Mouse (Mus musculus) MEL (cell line): Measurements from ENCODE around the gene Vrk3. TPM values are rescaled to one million over a fixed set of nuclear protein-coding genes. Genes with fewer than 3 reads are reported as not detected.

Experiments
- DNase-seq: peaks from one replicate; pipeline ENCODE4 v3.0.0; 2011; ENCODE audit warnings: low read depth, low spot score
- H3K27ac ChIP-seq: 2 replicates; pipeline ENCODE4 v1.5.1; 2012; ENCODE audit warnings: low read depth, mild to moderate bottlenecking, control low read depth, low read length, moderate library complexity; ENCODE audit not compliant: control insufficient read depth
- H3K27me3 ChIP-seq, 2 experiments: fragments of 150-350 bp in 1 of 2; sonication (generic) in 1 of 2; 2 replicates each; pipeline ENCODE4 v1.6.1; 2012; ENCODE audit warnings: low read length in 2 of 2, mild to moderate bottlenecking in 2 of 2, improper control_type of control experiment in 1 of 2, moderate library complexity in 1 of 2; ENCODE audit not compliant: insufficient read depth in 2 of 2, control insufficient read depth in 1 of 2
- H3K36me3 ChIP-seq, 2 experiments: 2 replicates each; pipeline ENCODE4 v1.6.1; 2012 to 2014; ENCODE audit warnings: low read length in 2 of 2, improper control_type of control experiment in 1 of 2, inconsistent platforms in 1 of 2, mild to moderate bottlenecking in 1 of 2; ENCODE audit not compliant: insufficient read depth in 2 of 2, control insufficient read depth in 1 of 2
- H3K4me1 ChIP-seq, 2 experiments: fragments of 150-350 bp in 1 of 2; sonication (generic) in 1 of 2; 2 replicates each; pipeline ENCODE4 v1.6.1; 2012; ENCODE audit warnings: low read length in 2 of 2, improper control_type of control experiment in 1 of 2, mild to moderate bottlenecking in 1 of 2; ENCODE audit not compliant: insufficient read depth in 2 of 2, control insufficient read depth in 1 of 2
- H3K4me3 ChIP-seq, 2 experiments: fragments of 150-350 bp in 1 of 2; sonication (generic) in 1 of 2; 2 replicates each; pipeline ENCODE4 v1.5.1; 2012; ENCODE audit warnings: low read depth in 2 of 2, low read length in 2 of 2, mild to moderate bottlenecking in 2 of 2, moderate library complexity in 2 of 2, control low read depth in 1 of 2, improper control_type of control experiment in 1 of 2; ENCODE audit not compliant: control insufficient read depth in 1 of 2, insufficient read depth in 1 of 2
- H3K79me2 ChIP-seq: 2 replicates; pipeline ENCODE4 v1.6.1; 2012; ENCODE audit warnings: mild to moderate bottlenecking, low read length, moderate library complexity; ENCODE audit not compliant: control insufficient read depth, poor library complexity, insufficient read depth
- H3K9ac ChIP-seq: 2 replicates; pipeline ENCODE4 v1.6.1; 2012; ENCODE audit warnings: low read depth, mild to moderate bottlenecking, control low read depth, low read length, moderate library complexity; ENCODE audit not compliant: control insufficient read depth, poor library complexity, severe bottlenecking
- H3K9me3 ChIP-seq: fragments of 150-350 bp; sonication (generic); replicated peaks from 2 replicates; pipeline ENCODE4 v1.6.1; 2012; ENCODE audit warnings: mild to moderate bottlenecking, low read length, improper control_type of control experiment, moderate library complexity; ENCODE audit not compliant: insufficient read depth
- BHLHE40 ChIP-seq: IDR thresholded peaks from 2 replicates; pipeline ENCODE4 v1.6.1; 2012; ENCODE audit warnings: low read depth, mild to moderate bottlenecking, inconsistent platforms, low read length, improper control_type of control experiment, borderline replicate concordance
- E2F4 ChIP-seq: IDR thresholded peaks from 2 replicates; pipeline ENCODE4 v1.6.1; 2011; ENCODE audit warnings: low read depth, low read length, improper control_type of control experiment, borderline replicate concordance
- ELF1 ChIP-seq: IDR thresholded peaks from 2 replicates; pipeline ENCODE4 v1.6.1; 2014; ENCODE audit warnings: low read depth, mild to moderate bottlenecking, inconsistent platforms, low read length, improper control_type of control experiment, moderate library complexity
- ETS1 ChIP-seq: IDR thresholded peaks from 2 replicates; pipeline ENCODE4 v1.6.1; 2012; ENCODE audit warnings: low read depth, mild to moderate bottlenecking, inconsistent platforms, low read length, improper control_type of control experiment, moderate library complexity
- GABPA ChIP-seq: IDR thresholded peaks from 2 replicates; pipeline ENCODE4 v1.6.1; 2012; ENCODE audit warnings: low read depth, mild to moderate bottlenecking, inconsistent platforms, low read length, improper control_type of control experiment, moderate library complexity
- HCFC1 ChIP-seq: IDR thresholded peaks from 2 replicates; pipeline ENCODE4 v1.6.1; 2012; ENCODE audit warnings: low read depth, mild to moderate bottlenecking, inconsistent platforms, low read length, improper control_type of control experiment, moderate library complexity
- KAT2A ChIP-seq: conservative IDR thresholded peaks from 2 replicates; pipeline ENCODE4 v1.6.1; 2012; ENCODE audit warnings: low read depth, low read length, improper control_type of control experiment, inconsistent platforms
- MAFK ChIP-seq: IDR thresholded peaks from 2 replicates; pipeline ENCODE4 v1.6.1; 2011; ENCODE audit warnings: low read depth, mild to moderate bottlenecking, low read length, improper control_type of control experiment, borderline replicate concordance
- MAX ChIP-seq: IDR thresholded peaks from 2 replicates; pipeline ENCODE4 v1.6.1; 2011; ENCODE audit warnings: low read length, improper control_type of control experiment
- MEF2A ChIP-seq: IDR thresholded peaks from 2 replicates; pipeline ENCODE4 v1.6.1; 2014; ENCODE audit warnings: low read depth, mild to moderate bottlenecking, inconsistent platforms, low read length, improper control_type of control experiment; ENCODE audit not compliant: poor library complexity, insufficient replicate concordance, severe bottlenecking; ENCODE audit errors: extremely low read depth
- MXI1 ChIP-seq: IDR thresholded peaks from 2 replicates; pipeline ENCODE4 v1.6.1; 2011; ENCODE audit warnings: mild to moderate bottlenecking, low read depth, low read length, improper control_type of control experiment
- NELFE ChIP-seq: IDR thresholded peaks from 2 replicates; pipeline ENCODE4 v1.6.1; 2011; ENCODE audit warnings: low read depth, low read length, improper control_type of control experiment
- POLR2AphosphoS5 ChIP-seq: IDR thresholded peaks from 2 replicates; pipeline ENCODE4 v1.6.1; 2012; ENCODE audit warnings: low read depth, borderline replicate concordance, mild to moderate bottlenecking, inconsistent platforms, low read length, moderate library complexity, mixed read lengths
- SIN3A ChIP-seq: IDR thresholded peaks from 2 replicates; pipeline ENCODE4 v1.6.1; 2012; ENCODE audit warnings: low read length, improper control_type of control experiment, inconsistent platforms
- SMC3 ChIP-seq: IDR thresholded peaks from 2 replicates; pipeline ENCODE4 v1.6.1; 2011; ENCODE audit warnings: low read depth, low read length, improper control_type of control experiment
- TAL1 ChIP-seq: IDR thresholded peaks from 2 replicates; pipeline ENCODE4 v1.6.1; 2012; ENCODE audit warnings: mild to moderate bottlenecking, inconsistent platforms, low read length, moderate library complexity, mixed read lengths
- UBTF ChIP-seq: IDR thresholded peaks from 2 replicates; pipeline ENCODE4 v1.6.1; 2012; ENCODE audit warnings: low read depth, mild to moderate bottlenecking, inconsistent platforms, low read length, improper control_type of control experiment, moderate library complexity, borderline replicate concordance; ENCODE audit not compliant: insufficient read depth
- USF1 ChIP-seq: IDR thresholded peaks from 2 replicates; pipeline ENCODE4 v1.6.1; 2014; ENCODE audit warnings: low read depth, mild to moderate bottlenecking, inconsistent platforms, low read length, improper control_type of control experiment, moderate library complexity
- USF2 ChIP-seq, 2 experiments: IDR thresholded peaks; 2 replicates each; pipeline ENCODE4 v1.6.1; 2011 to 2012; ENCODE audit warnings: improper control_type of control experiment in 2 of 2, low read length in 2 of 2, borderline replicate concordance in 1 of 2, inconsistent platforms in 1 of 2, low read depth in 1 of 2, mild to moderate bottlenecking in 1 of 2; ENCODE audit not compliant: insufficient read depth in 1 of 2
- ZC3H11A ChIP-seq: IDR thresholded peaks from 2 replicates; pipeline ENCODE4 v1.6.1; 2012; ENCODE audit warnings: low read depth, mild to moderate bottlenecking, inconsistent platforms, low read length, improper control_type of control experiment
- ZMIZ1 ChIP-seq: IDR thresholded peaks from 2 replicates; pipeline ENCODE4 v1.6.1; 2012; ENCODE audit warnings: low read depth, mild to moderate bottlenecking, inconsistent platforms, low read length, improper control_type of control experiment, moderate library complexity
- polyA plus RNA-seq, 2 experiments: library from polyadenylated mRNA; stranded (reverse) in 1 of 2; unstranded in 1 of 2; fragments of >175 nt in 1 of 2; fragments of >200 nt in 1 of 2; gene quantifications; 2 replicates each; pipeline versions ENCODE4 v1.2.1 to v1.2.4; 2012; ENCODE audit warnings: low replicate concordance in 2 of 2, low read depth in 1 of 2; ENCODE audit not compliant: insufficient read length in 2 of 2, insufficient read depth in 1 of 2, missing spikeins in 1 of 2
- total RNA-seq: library from RNA; depleted of rRNA; stranded (reverse); fragments of 300-350 nt; gene quantifications from 2 replicates; pipeline ENCODE4 v1.2.3, GENCODE M21; 2012

Gene Vrk3
- total and polyA plus RNA-seq, 3 experiments = 24.9 to 55.6 TPM; not detected in 1

GRCm38 (mm10) chr7:44814423-44814822 lies 66.2 kb downstream of the Vrk3 start:
- peaks cover 6 to 25% of the 10 kb centered on the region in 2 experiments; a peak in 3 of 4 replicates for H3K4me1 ChIP-seq
- no peak overlapping the region for H3K4me3 ChIP-seq
- DNase-seq = no peak
- no peak overlapping the region for H3K9ac ChIP-seq
- no peak overlapping the region for H3K27ac ChIP-seq
- no peak for TF ChIP-seq ELF1
- no peak for TF ChIP-seq MAFK
- TF ChIP-seq MXI1 = no peak
- no peaks in the 10 kb centered on the region for H3K9me3 ChIP-seq
- peaks cover 8 to 20% of the 10 kb centered on the region in 2 experiments for H3K36me3 ChIP-seq
- no peaks in the 10 kb centered on the region for H3K27me3 ChIP-seq
- peaks cover 40% of the 10 kb centered on the region for H3K79me2 ChIP-seq

GRCm38 (mm10) chr7:44814952-44815553 lies 66.8 kb downstream of the Vrk3 start:
- Histone ChIP-seq H3K79me2 (peaks cover 46% of the 10 kb centered on the region), H3K27ac (peak overlapping the region; percentile 29), H3K27me3 (no peaks in the 10 kb centered on the region), H3K4me3 (peak overlapping the region; percentile 85 to 87), H3K9me3 (no peaks in the 10 kb centered on the region), H3K9ac (peak overlapping the region; percentile 74), H3K4me1 (peaks cover 12 to 31% of the 10 kb centered on the region in 2 experiments; a peak in 3 of 4 replicates), H3K36me3 (peaks cover 9 to 27% of the 10 kb centered on the region in 2 experiments)
- TF ChIP-seq ETS1 (no peak), TAL1 (no peak)
- no peak for DNase-seq

GRCm38 (mm10) chr7:44815721-44816469 lies 67.7 kb downstream of the Vrk3 start, which contains the start of the genes Nup62 and Il4i1:
TSS of gene Nup62 (plus strand) at chr7:44816088.
TSS of gene Il4i1 (plus strand) at chr7:44816387.
- DNase-seq = peak; percentile 99
- no peaks in the 10 kb centered on the region for H3K9me3 ChIP-seq
- peak within 1 kb of the TSS; percentile 97 for H3K9ac ChIP-seq
- H3K27me3 ChIP-seq = no peaks in the 10 kb centered on the region
- H3K27ac ChIP-seq = peak within 1 kb of the TSS; percentile 93
- H3K4me1 ChIP-seq = peaks cover 20 to 40% of the 10 kb centered on the region in 2 experiments; a peak in 3 of 4 replicates
- H3K36me3 ChIP-seq = peaks cover 9 to 35% of the 10 kb centered on the region in 2 experiments
- H3K4me3 ChIP-seq = peak within 1 kb of the TSS; percentile 87 to 94
- H3K79me2 ChIP-seq = peaks cover 55% of the 10 kb centered on the region
- peak; percentile 77 for TF ChIP-seq ELF1
- no peak for TF ChIP-seq GABPA
- TF ChIP-seq MAFK = no peak
- no peak for TF ChIP-seq SMC3
- peak; percentile 53; the same call in 1 of the 2 replicates for TF ChIP-seq KAT2A
- peak; percentile 85 for TF ChIP-seq NELFE
- peak; percentile 61 for TF ChIP-seq SIN3A
- TF ChIP-seq TAL1 = no peak
- TF ChIP-seq USF1 = no peak
- TF ChIP-seq UBTF = no peak
- TF ChIP-seq ZMIZ1 = peak; percentile 81
- TF ChIP-seq HCFC1 = peak; percentile 86
- TF ChIP-seq MEF2A = no peak
- TF ChIP-seq ETS1 = peak; percentile 59
- no peak for TF ChIP-seq ZC3H11A
- TF ChIP-seq MAX = peak; percentile 89
- no peak for TF ChIP-seq USF2 (IDR thresholded peaks at IDR 0.05; ENCODE audit: borderline replicate concordance in 1 of 2, insufficient read depth in 1 of 2, low read depth in 1 of 2, low read length in 2 of 2)
- TF ChIP-seq E2F4 = peak; percentile 90
- TF ChIP-seq POLR2AphosphoS5 = no peak
- no peak for TF ChIP-seq BHLHE40
